Mouse (Mus musculus) CH12F3 (cell line): ENCODE measurements around the gene Pcmt1.
"Not testable (repeated sequence)": the region's sequence is repeated elsewhere in the genome, so short reads cannot be mapped to it uniquely, and the experiment has no call there.

Source experiments
- in situ Hi-C: fragments of 300-500 bp; cut with MboI; formaldehyde crosslinking; loops from 2 replicates; pipeline ENCODE4 v1.14.3; 2020; ENCODE audit warnings: low sequenced_read_pairs

The Pcmt1 gene

GRCm38 (mm10) chr10:7649059-7649458 lies 31.9 kb downstream of the Pcmt1 start:
- in situ Hi-C loops = no loop called here

- in situ Hi-C loops = no loop called here
Observed at GRCm38 (mm10) chr10:7645911-7646310, 35.0 kb downstream of the Pcmt1 start.

GRCm38 (mm10) chr10:7640366-7640765 lies 40.6 kb downstream of the Pcmt1 start:
- in situ Hi-C loops = no loop called here

- in situ Hi-C loops = no loop called here
Observed at GRCm38 (mm10) chr10:7630951-7631720, 49.8 kb downstream of the Pcmt1 start.

- in situ Hi-C loops = no loop called here
Observed at GRCm38 (mm10) chr10:7630286-7630685, 50.6 kb downstream of the Pcmt1 start.

- in situ Hi-C loops = no loop called here
Observed at GRCm38 (mm10) chr10:7629092-7629491, 51.8 kb downstream of the Pcmt1 start.

- in situ Hi-C loops = no loop called here
Observed at GRCm38 (mm10) chr10:7623861-7624518, 56.9 kb downstream of the Pcmt1 start.

- in situ Hi-C loops = no loop called here
Observed at GRCm38 (mm10) chr10:7622378-7622777, 58.6 kb downstream of the Pcmt1 start.

GRCm38 (mm10) chr10:7620723-7621122 lies 60.2 kb downstream of the Pcmt1 start:
- in situ Hi-C loops = no loop called here

GRCm38 (mm10) chr10:7619821-7620241 lies 61.1 kb downstream of the Pcmt1 start:
- in situ Hi-C loops = no loop called here

- in situ Hi-C loops = not testable (repeated sequence)
Observed at GRCm38 (mm10) chr10:7617556-7617955, 63.4 kb downstream of the Pcmt1 start.

GRCm38 (mm10) chr10:7617146-7617545 lies 63.8 kb downstream of the Pcmt1 start:
- in situ Hi-C loops = not testable (repeated sequence)

GRCm38 (mm10) chr10:7614834-7615233 lies 66.1 kb downstream of the Pcmt1 start:
- in situ Hi-C loops = no loop called here

- in situ Hi-C loops = not testable (repeated sequence)
Observed at GRCm38 (mm10) chr10:7612210-7612609, 68.7 kb downstream of the Pcmt1 start.

GRCm38 (mm10) chr10:7611647-7612046 lies 69.3 kb downstream of the Pcmt1 start:
- in situ Hi-C loops = no loop called here

- in situ Hi-C loops = no loop called here
Observed at GRCm38 (mm10) chr10:7608611-7609010, 72.3 kb downstream of the Pcmt1 start.

GRCm38 (mm10) chr10:7606437-7606836 lies 74.5 kb downstream of the Pcmt1 start:
- in situ Hi-C loops = no loop called here

GRCm38 (mm10) chr10:7605168-7605567 lies 75.8 kb downstream of the Pcmt1 start:
- in situ Hi-C loops = no loop called here

GRCm38 (mm10) chr10:7600647-7601046 lies 80.3 kb downstream of the Pcmt1 start:
- in situ Hi-C loops = no loop called here

GRCm38 (mm10) chr10:7598177-7598576 lies 82.8 kb downstream of the Pcmt1 start:
- in situ Hi-C loops = no loop called here

- in situ Hi-C loops = no loop called here
Observed at GRCm38 (mm10) chr10:7596251-7596650, 84.7 kb downstream of the Pcmt1 start.

- in situ Hi-C loops = no loop called here
Observed at GRCm38 (mm10) chr10:7594797-7595196, 86.1 kb downstream of the Pcmt1 start.
